8 mouse cellular contexts compared by ENCODE assay signal in the genomic region with DNA sequence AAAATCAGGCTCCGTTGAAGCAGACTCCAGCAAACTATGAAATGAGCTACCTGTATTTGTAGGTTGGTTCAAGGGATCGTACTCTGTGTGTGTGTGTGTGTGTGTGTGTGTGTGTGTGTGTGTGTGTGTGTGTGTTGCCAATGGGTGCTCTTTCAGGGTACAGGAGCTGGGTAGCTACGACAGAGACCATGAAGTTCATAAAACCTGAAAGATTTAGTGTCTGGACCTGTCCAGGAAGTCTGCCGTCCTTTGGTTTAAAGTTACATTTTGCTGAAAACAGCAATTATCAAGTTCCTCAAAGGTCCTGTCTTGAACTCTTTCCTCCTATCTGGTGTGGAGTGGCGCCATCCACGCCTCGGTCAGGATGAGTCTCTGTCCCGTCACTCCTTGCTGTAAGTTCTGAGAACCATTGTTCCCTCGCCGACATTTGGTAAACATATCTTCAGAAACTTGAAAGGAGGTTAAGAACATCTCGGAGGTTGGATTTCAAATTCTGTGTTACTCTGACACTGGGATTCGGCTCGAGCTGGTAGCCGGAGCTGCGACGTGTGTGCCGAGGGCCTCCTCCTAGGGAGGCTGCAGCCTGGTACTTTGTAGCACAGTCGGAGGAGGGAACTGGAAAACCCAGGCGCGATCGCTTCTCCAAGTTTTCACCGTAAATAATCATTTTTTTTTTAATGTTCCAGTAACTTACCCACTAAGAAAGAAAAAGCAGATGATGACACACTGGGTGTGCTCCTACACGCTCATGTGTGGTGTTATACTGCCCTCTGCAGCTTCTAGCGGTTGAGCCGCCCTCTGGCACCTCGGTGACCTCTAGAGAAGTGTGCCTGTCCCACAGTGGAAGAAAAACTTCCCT.
DNase-seq lines count a peak whose midpoint lies in the region; ATAC-seq and TF ChIP-seq lines count a peak whose summit lies in the region.

No protein-coding gene starts in this region.

- intact Hi-C loops in gastrocnemius, postnatal 14 days (cut with DNase I; ENCODE audit: low total_unique reads): loop anchor here (5.0 to 10.0 kb wide), 4 partner anchors 361 to 1431 kb away; no protein-coding TSS in a partner anchor

- TF ChIP-seq CTCF in liver, adult 2 months (IDR thresholded peaks at IDR 0.05; ENCODE audit: low read depth, low read length): peak; percentile 70

- no peak for ATAC-seq in cerebellum, adult (ENCODE audit: insufficient number of reproducible peaks, low FRiP score, low TSS enrichment)
- ATAC-seq in intestine, embryonic 14.5 days (replicated peaks; ENCODE audit: low FRiP score, low TSS enrichment, low read depth): peak; percentile 73
- no peak for ATAC-seq in neural tube, embryonic 12.5 days (ENCODE audit: low FRiP score, low read depth)
- no peak for ATAC-seq in megakaryocyte-erythroid progenitor cell, adult 5-6 weeks (replicated peaks; ENCODE audit: low FRiP score, low TSS enrichment, poor library complexity, severe bottlenecking)

- no peaks in the 10 kb centered on the region for H3K27me3 ChIP-seq in intestine, embryonic 14.5 days (replicated peaks; ENCODE audit: control insufficient read depth, insufficient read depth, low read length)
- H3K27me3 ChIP-seq in liver, adult 2 months (ENCODE audit: control insufficient read depth, insufficient read depth, low read length): no peaks in the 10 kb centered on the region
- no peaks in the 10 kb centered on the region for H3K27me3 ChIP-seq in neural tube, embryonic 12.5 days (replicated peaks)

- H3K4me3 ChIP-seq in intestine, embryonic 14.5 days (ENCODE audit: low read depth, low read length): 0 out of 2 replicates have a peak overlapping the region, but pooled peaks have one; percentile 4
- H3K4me3 ChIP-seq in liver, adult 2 months (ENCODE audit: insufficient read depth, low read depth, low read length): peak overlapping the region; percentile 49
- H3K4me3 ChIP-seq in neural tube, embryonic 12.5 days: no peak overlapping the region

- H3K36me3 ChIP-seq in intestine, embryonic 14.5 days (ENCODE audit: control insufficient read depth, insufficient read depth, low read length): no peaks in the 10 kb centered on the region
- H3K36me3 ChIP-seq in liver, adult 2 months (ENCODE audit: control insufficient read depth, insufficient read depth, low read length): no peaks in the 10 kb centered on the region
- H3K36me3 ChIP-seq in neural tube, embryonic 12.5 days: no peaks in the 10 kb centered on the region

- H3K27ac ChIP-seq in intestine, embryonic 14.5 days (ENCODE audit: low read depth): peak overlapping the region; percentile 33; the same call in 1 of the 2 replicates
- H3K27ac ChIP-seq in liver, adult 2 months (replicated peaks; ENCODE audit: insufficient read depth, low read depth, low read length): peak overlapping the region; percentile 60
- H3K27ac ChIP-seq in neural tube, embryonic 12.5 days: no peak overlapping the region

- no peaks in the 10 kb centered on the region for H3K79me2 ChIP-seq in liver, adult 2 months (ENCODE audit: control insufficient read depth, insufficient read depth, low read length)

- WGBS in intestine, embryonic 14.5 days: 33% methylated on average over 26 of the region's 26 CpGs
- 50% methylated on average over 26 of the region's 26 CpGs for WGBS in liver, adult 2 months
- 57% methylated on average over 26 of the region's 26 CpGs for WGBS in neural tube, embryonic 12.5 days

- no peaks in the 10 kb centered on the region for H3K4me1 ChIP-seq in intestine, embryonic 14.5 days (replicated peaks; ENCODE audit: control insufficient read depth, insufficient read depth, low read length)
- H3K4me1 ChIP-seq in liver, adult 2 months (ENCODE audit: control insufficient read depth, insufficient read depth, low read length): peaks cover 2% of the 10 kb centered on the region; the same call in 1 of the 2 replicates
- no peaks in the 10 kb centered on the region for H3K4me1 ChIP-seq in neural tube, embryonic 12.5 days

- DNase-seq in cerebellum, postnatal 36 days: peak; percentile 21 to 30
- peak; percentile 75 for DNase-seq in embryo, embryonic 10 days (ENCODE audit: low spot score)
- peak; percentile 75 for DNase-seq in gastrocnemius, postnatal 14 days
- peak; percentile 75 for DNase-seq in intestine, embryonic 14.5 days (ENCODE audit: low spot score)
- peak; percentile 25 for DNase-seq in liver, adult 2 months (ENCODE audit: extremely low read depth, low read depth, low spot score)

- no peak for TF ChIP-seq POLR2A in liver, adult 2 months (IDR thresholded peaks at IDR 0.05; ENCODE audit: extremely low read depth, insufficient read depth, low read length)

- H3K9ac ChIP-seq in intestine, embryonic 14.5 days (ENCODE audit: low read length): 0 out of 2 replicates have a peak overlapping the region, but pooled peaks have one; percentile 20
- 0 out of 2 replicates have a peak overlapping the region, but pooled peaks have one; percentile 17 for H3K9ac ChIP-seq in liver, adult 2 months (ENCODE audit: low read depth, low read length)
- no peak overlapping the region for H3K9ac ChIP-seq in neural tube, embryonic 12.5 days

- peak overlapping the region; percentile 47 for H3K4me2 ChIP-seq in intestine, embryonic 14.5 days (ENCODE audit: low read length)
- H3K4me2 ChIP-seq in neural tube, embryonic 12.5 days (replicated peaks): peak overlapping the region; percentile 27; the same call in 1 of the 2 replicates

- no peaks in the 10 kb centered on the region for H3K9me3 ChIP-seq in intestine, embryonic 14.5 days (ENCODE audit: control insufficient read depth, low read length)
- no peaks in the 10 kb centered on the region for H3K9me3 ChIP-seq in neural tube, embryonic 12.5 days

Comparison
In these comparisons a context has a peak if more than half of its experiments do, and no peak if none do; other contexts are left out.
1. DNase-seq: peak in every context shown above with its lines; median percentile 75 in embryo, embryonic 10 days; 75 in gastrocnemius, postnatal 14 days; 75 in intestine, embryonic 14.5 days; 26 in cerebellum, postnatal 36 days; 25 in liver, adult 2 months.